Mouse (Mus musculus): ENCODE results near the gene Dnah7b. TPM values are rescaled to one million over a fixed set of nuclear protein-coding genes. Genes with fewer than 3 reads are reported as not detected.
"Not testable (repeated sequence)": the region's sequence is repeated elsewhere in the genome, so short reads cannot be mapped to it uniquely, and the experiment has no call there.

Gene Dnah7b
- polyA plus RNA-seq (2015; fragmentation: Nextera tagmentation; extraction: Ambion mirVana): 1.4 and 1.9 TPM in 2 replicates

DNA sequence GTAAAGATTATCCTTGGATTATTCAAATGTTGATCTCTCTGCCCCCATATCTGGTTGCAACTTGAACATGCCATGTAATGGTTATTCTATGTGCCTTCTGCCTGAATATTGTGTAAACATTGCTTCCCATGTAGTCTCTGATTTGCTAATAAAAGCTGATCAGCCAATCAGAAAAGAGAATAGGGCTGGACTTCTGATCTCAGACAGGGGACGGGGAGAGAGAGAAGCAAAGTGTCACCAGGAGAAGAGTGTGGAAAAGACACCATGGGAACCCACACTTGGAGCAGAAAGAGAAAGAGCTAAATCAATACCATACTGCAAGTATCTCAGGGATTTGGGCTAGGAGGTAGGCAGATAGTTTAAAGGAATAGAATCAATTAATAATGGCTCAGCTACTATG lies at the start of gene Dnah7b:
TSS of gene Dnah7b (plus strand) at position 301 of the 400 bp plus-strand sequence.
- ATAC-seq: peak; percentile 31; the same call in 1 of the 2 replicates
- Histone ChIP-seq H3K4me2 (peak within 1 kb of the TSS; percentile 69), H3K4me3 (peak within 1 kb of the TSS; percentile 65), H3K27me3 (no peaks in the 10 kb centered on the region), H3K9ac (peak within 1 kb of the TSS; percentile 79), H3K27ac (peak within 1 kb of the TSS; percentile 66), H3K9me3 (replicated peaks) (no peaks in the 10 kb centered on the region), H3K4me1 (no peaks in the 10 kb centered on the region), H3K36me3 (ENCODE audit: poor library complexity, severe bottlenecking) (no peaks in the 10 kb centered on the region)
- WGBS: 26% methylated on average over 1 of the region's 1 CpGs

GRCm38 (mm10) chr1:46018382-46018977 lies 47.6 kb upstream of the Dnah7b start:
- Histone ChIP-seq H3K36me3 (ENCODE audit: poor library complexity, severe bottlenecking) (no peaks in the 10 kb centered on the region), H3K9ac (no peak overlapping the region), H3K9me3 (replicated peaks) (no peaks in the 10 kb centered on the region), H3K4me2 (no peak overlapping the region), H3K27me3 (no peaks in the 10 kb centered on the region), H3K4me1 (no peaks in the 10 kb centered on the region), H3K4me3 (no peak overlapping the region), H3K27ac (no peak overlapping the region)
- WGBS: 66% methylated on average over 2 of the region's 2 CpGs
- ATAC-seq: no peak

- 29% methylated on average over 2 of the region's 2 CpGs for WGBS
- Histone ChIP-seq H3K4me3 (no peak overlapping the region), H3K9ac (no peak overlapping the region), H3K36me3 (ENCODE audit: poor library complexity, severe bottlenecking) (no peaks in the 10 kb centered on the region), H3K27ac (no peak overlapping the region), H3K27me3 (no peaks in the 10 kb centered on the region), H3K4me2 (no peak overlapping the region), H3K4me1 (no peaks in the 10 kb centered on the region), H3K9me3 (replicated peaks) (no peaks in the 10 kb centered on the region)
- peak; percentile 55; the same call in 1 of the 2 replicates for ATAC-seq
Measured at GRCm38 (mm10) chr1:46022262-46022661, 43.9 kb upstream of the Dnah7b start.

DNA sequence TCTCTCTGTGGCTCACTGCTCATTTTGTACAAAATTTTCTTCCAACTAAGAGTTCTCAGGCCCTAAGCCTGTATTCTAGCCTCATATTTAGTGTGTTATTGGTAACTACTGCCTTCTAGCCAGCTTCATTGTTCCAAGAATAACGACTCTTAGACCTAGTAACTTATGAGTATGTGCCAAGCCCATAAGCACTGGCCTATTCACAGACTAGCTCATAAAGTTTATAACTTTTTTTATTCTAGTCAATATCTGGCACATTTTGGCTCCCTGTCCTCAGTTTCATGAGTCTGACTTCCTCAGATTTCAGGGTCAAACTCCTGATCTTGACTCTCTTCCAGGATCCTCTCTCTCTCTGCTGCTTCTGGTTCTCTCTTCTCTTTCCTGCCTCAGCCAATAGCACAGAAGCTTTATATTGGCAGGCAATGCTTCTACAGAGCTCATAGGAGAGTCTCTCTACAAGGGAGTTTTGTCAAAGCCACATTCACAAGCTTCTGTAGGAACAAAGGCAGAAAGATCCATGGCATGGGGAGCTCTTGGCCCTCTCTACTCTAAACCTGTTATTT lies 34.0 kb upstream of the Dnah7b start:
- Histone ChIP-seq H3K4me3 (no peak overlapping the region), H3K27ac (no peak overlapping the region), H3K36me3 (ENCODE audit: poor library complexity, severe bottlenecking) (no peaks in the 10 kb centered on the region), H3K4me2 (no peak overlapping the region), H3K9me3 (replicated peaks) (no peaks in the 10 kb centered on the region), H3K27me3 (no peaks in the 10 kb centered on the region), H3K9ac (no peak overlapping the region), H3K4me1 (no peaks in the 10 kb centered on the region)
- no peak for ATAC-seq
- WGBS: 69% methylated on average over 1 of the region's 1 CpGs

- Histone ChIP-seq H3K9me3 (replicated peaks) (no peaks in the 10 kb centered on the region), H3K27ac (no peak overlapping the region), H3K4me2 (no peak overlapping the region), H3K36me3 (ENCODE audit: poor library complexity, severe bottlenecking) (no peaks in the 10 kb centered on the region), H3K9ac (no peak overlapping the region), H3K4me1 (no peaks in the 10 kb centered on the region), H3K27me3 (no peaks in the 10 kb centered on the region), H3K4me3 (no peak overlapping the region)
- no peak for ATAC-seq
Measured at GRCm38 (mm10) chr1:46048188-46048587, 17.9 kb upstream of the Dnah7b start.

- Histone ChIP-seq H3K9me3 (replicated peaks) (no peaks in the 10 kb centered on the region), H3K4me3 (peak overlapping the region; percentile 65), H3K27me3 (no peaks in the 10 kb centered on the region), H3K27ac (peak overlapping the region; percentile 66), H3K4me1 (no peaks in the 10 kb centered on the region), H3K4me2 (peak overlapping the region; percentile 69), H3K36me3 (ENCODE audit: poor library complexity, severe bottlenecking) (no peaks in the 10 kb centered on the region), H3K9ac (peak overlapping the region; percentile 79)
- ATAC-seq: peak; percentile 92
- WGBS: 0% methylated on average over 28 of the region's 28 CpGs
Measured at GRCm38 (mm10) chr1:46066484-46067251, 553 bp downstream of the Dnah7b start.

DNA sequence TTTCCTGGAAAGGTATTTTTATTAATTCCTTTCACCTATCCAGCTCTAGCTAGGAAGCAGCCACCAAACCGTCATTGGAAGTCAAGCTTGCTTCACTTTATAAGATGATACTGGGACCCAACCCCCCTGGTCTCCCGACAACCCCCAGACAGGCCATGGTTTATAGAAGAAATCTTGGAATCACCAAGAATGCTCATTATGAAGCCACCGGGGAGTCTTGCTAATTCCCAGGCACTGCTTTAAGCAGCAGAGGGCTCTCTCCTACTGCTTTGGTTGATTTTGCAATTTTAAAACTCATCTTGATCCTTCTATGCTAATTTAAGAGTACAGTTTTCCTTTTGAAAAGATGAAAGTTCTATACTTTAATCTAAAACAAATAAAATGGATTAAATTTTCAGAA lies 2.7 kb downstream of the Dnah7b start:
- H3K9ac ChIP-seq; H3K4me1 ChIP-seq; H3K9me3 ChIP-seq (replicated peaks); H3K36me3 ChIP-seq (ENCODE audit: poor library complexity, severe bottlenecking); H3K4me3 ChIP-seq; H3K27ac ChIP-seq; H3K27me3 ChIP-seq; H3K4me2 ChIP-seq; ATAC-seq: not testable (repeated sequence)
- 80% methylated on average over 3 of the region's 3 CpGs for WGBS

- no peak overlapping the region for H3K4me3 ChIP-seq
- no peaks in the 10 kb centered on the region for H3K36me3 ChIP-seq (ENCODE audit: poor library complexity, severe bottlenecking)
- no peak overlapping the region for H3K4me2 ChIP-seq
- no peaks in the 10 kb centered on the region for H3K4me1 ChIP-seq
- H3K27me3 ChIP-seq: no peaks in the 10 kb centered on the region
- ATAC-seq: no peak
- H3K9me3 ChIP-seq (replicated peaks): no peaks in the 10 kb centered on the region
- 89% methylated on average over 2 of the region's 2 CpGs for WGBS
- no peak overlapping the region for H3K27ac ChIP-seq
- no peak overlapping the region for H3K9ac ChIP-seq
Measured at GRCm38 (mm10) chr1:46077891-46078290, 11.8 kb downstream of the Dnah7b start.

DNA sequence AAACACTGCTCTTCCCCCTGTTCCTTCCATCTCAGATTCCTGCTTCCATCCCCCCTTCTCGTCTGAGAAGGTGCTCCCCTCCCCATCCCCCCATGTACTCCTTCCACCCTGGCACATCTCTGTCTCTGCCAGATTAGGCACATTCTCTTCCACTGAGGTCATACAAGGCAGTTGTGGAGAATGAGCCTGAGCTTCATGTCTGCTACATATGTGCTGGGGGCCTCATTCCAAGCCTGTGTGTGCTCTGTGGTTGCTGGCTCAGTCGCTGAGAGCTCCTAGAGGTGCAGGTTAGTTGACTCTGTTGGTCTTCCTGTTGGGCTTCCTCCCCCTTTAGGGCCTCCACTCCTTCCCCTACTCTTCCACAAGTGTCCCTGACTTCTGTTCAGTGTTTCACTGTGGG lies 34.4 kb downstream of the Dnah7b start:
- Histone ChIP-seq H3K36me3 (ENCODE audit: poor library complexity, severe bottlenecking) (no peaks in the 10 kb centered on the region), H3K4me1 (no peaks in the 10 kb centered on the region), H3K9ac (no peak overlapping the region), H3K4me3 (no peak overlapping the region), H3K4me2 (no peak overlapping the region), H3K9me3 (replicated peaks) (no peaks in the 10 kb centered on the region), H3K27me3 (no peaks in the 10 kb centered on the region), H3K27ac (no peak overlapping the region)
- no peak for ATAC-seq
- 94% methylated on average over 2 of the region's 2 CpGs for WGBS

DNA sequence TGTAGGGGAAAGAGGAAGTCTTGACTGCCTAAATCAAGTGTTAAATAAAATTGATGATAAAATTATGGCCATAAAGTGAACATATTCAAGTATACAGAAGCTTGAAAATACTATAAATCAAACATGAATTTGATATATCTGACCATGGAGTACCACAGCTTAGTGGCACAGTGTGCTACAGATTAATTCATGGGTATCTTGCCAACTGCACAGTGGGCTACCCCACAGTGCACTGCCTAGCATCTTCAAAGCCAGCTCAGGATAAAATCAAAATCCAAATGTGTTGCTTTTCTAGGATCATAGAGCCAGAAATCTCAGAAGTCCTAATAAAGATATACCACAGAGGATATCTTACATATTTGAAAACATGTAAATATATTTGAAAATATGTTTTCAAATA lies 46.5 kb downstream of the Dnah7b start:
- not testable (repeated sequence) for H3K27ac ChIP-seq; ATAC-seq; H3K36me3 ChIP-seq (ENCODE audit: poor library complexity, severe bottlenecking); H3K4me2 ChIP-seq; H3K4me1 ChIP-seq; H3K9ac ChIP-seq; H3K4me3 ChIP-seq; H3K27me3 ChIP-seq; H3K9me3 ChIP-seq (replicated peaks)

GRCm38 (mm10) chr1:46117179-46117578 lies 51.1 kb downstream of the Dnah7b start:
- not testable (repeated sequence) for H3K27ac ChIP-seq; ATAC-seq; H3K36me3 ChIP-seq (ENCODE audit: poor library complexity, severe bottlenecking); H3K27me3 ChIP-seq; H3K4me2 ChIP-seq; H3K4me1 ChIP-seq; H3K9me3 ChIP-seq (replicated peaks); H3K9ac ChIP-seq; H3K4me3 ChIP-seq
- 85% methylated on average over 2 of the region's 2 CpGs for WGBS

DNA sequence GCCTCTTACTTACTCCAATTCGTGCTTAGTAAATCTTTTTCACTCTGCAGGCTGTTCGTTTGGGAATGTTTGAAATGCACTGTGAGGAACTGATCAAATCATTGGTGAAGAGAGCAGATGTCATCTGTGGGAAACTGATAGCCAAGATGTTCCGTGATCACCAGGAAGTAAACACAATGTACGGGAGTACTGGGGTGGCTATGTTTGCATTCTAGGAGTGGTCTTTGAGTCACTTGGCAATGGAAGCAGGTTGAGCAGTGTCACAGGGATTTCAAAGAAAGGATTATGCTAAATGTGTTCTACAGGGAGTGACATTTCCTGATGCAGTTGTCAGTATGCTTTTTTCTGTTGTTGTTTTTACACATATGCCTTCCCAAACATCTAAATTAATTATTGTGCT lies 61.9 kb downstream of the Dnah7b start:
- no peaks in the 10 kb centered on the region for H3K36me3 ChIP-seq (ENCODE audit: poor library complexity, severe bottlenecking)
- no peak overlapping the region for H3K9ac ChIP-seq
- H3K27me3 ChIP-seq: no peaks in the 10 kb centered on the region
- H3K4me2 ChIP-seq: no peak overlapping the region
- no peak overlapping the region for H3K4me3 ChIP-seq
- H3K27ac ChIP-seq: no peak overlapping the region
- H3K4me1 ChIP-seq: no peaks in the 10 kb centered on the region
- no peaks in the 10 kb centered on the region for H3K9me3 ChIP-seq (replicated peaks)
- no peak for ATAC-seq
- WGBS: 73% methylated on average over 4 of the region's 4 CpGs
